Mouse (Mus musculus) liver, postnatal 0 days (tissue): Measurements from ENCODE around the gene Selenof. TPM values are rescaled to one million over a fixed set of nuclear protein-coding genes. Genes with fewer than 3 reads are reported as not detected.

Experiments used
- ATAC-seq: fragments of 200-750 bp; cut with Nextera tagmentation; 2 replicates; pipeline ENCODE4 v1.8.0; 2017; ENCODE audit warnings: mild to moderate bottlenecking, moderate library complexity
- DNase-seq: peaks from one replicate; pipeline ENCODE4 v3.0.0-alpha.2; 2016
- H3K27ac ChIP-seq: fragments of 300-500 bp; sonication (generic); 2 replicates; pipeline ENCODE4 v1.5.1; 2014; ENCODE audit warnings: antibody characterized with exemption, moderate library complexity, mild to moderate bottlenecking, low read depth
- H3K27me3 ChIP-seq: fragments of 300-500 bp; sonication (generic); 2 replicates; pipeline ENCODE4 v1.6.1; 2014; ENCODE audit warnings: low read length, control low read depth, mixed read lengths; ENCODE audit not compliant: insufficient read depth
- H3K36me3 ChIP-seq: fragments of 300-500 bp; sonication (generic); replicated peaks from 2 replicates; pipeline ENCODE4 v1.6.1; 2014; ENCODE audit warnings: mild to moderate bottlenecking, control low read depth, low read length, moderate library complexity, mixed read lengths; ENCODE audit not compliant: insufficient read depth
- H3K4me1 ChIP-seq: fragments of 300-500 bp; sonication (generic); 2 replicates; pipeline ENCODE4 v1.6.1; 2014; ENCODE audit warnings: antibody characterized with exemption, mild to moderate bottlenecking, control low read depth; ENCODE audit not compliant: insufficient read depth
- H3K4me2 ChIP-seq: fragments of 300-500 bp; sonication (generic); 2 replicates; pipeline ENCODE4 v1.6.1; 2014; ENCODE audit warnings: low read depth, mild to moderate bottlenecking, low read length, moderate library complexity, mixed read lengths
- H3K4me3 ChIP-seq: fragments of 300-500 bp; sonication (generic); 2 replicates; pipeline ENCODE4 v1.5.1; 2014; ENCODE audit warnings: low read depth, low read length
- H3K9ac ChIP-seq: fragments of 300-500 bp; sonication (generic); replicated peaks from 2 replicates; pipeline ENCODE4 v1.6.1; 2014; ENCODE audit warnings: mild to moderate bottlenecking, moderate library complexity
- H3K9me3 ChIP-seq: fragments of 300-500 bp; sonication (generic); 2 replicates; pipeline ENCODE4 v1.6.1; 2016; ENCODE audit warnings: mild to moderate bottlenecking, control low read depth, low read length, mixed read lengths
- CTCF ChIP-seq: sonication (generic); IDR thresholded peaks from 2 replicates; pipeline ENCODE4 v1.5.1; 2016; ENCODE audit warnings: antibody characterized with exemption, low read depth
- EP300 ChIP-seq: IDR thresholded peaks from 2 replicates; pipeline ENCODE4 v1.6.1; 2016; ENCODE audit warnings: antibody characterized with exemption, low read depth, mild to moderate bottlenecking
- WGBS: fragments of 180-500 bp; shearing (Covaris S2); extraction: QIAGEN DNeasy Blood & Tissue Kit; methylation state at CpG from one replicate; pipeline ENCODE4 v1.1.7; 2014; ENCODE audit not compliant: insufficient replicate concordance; 5-methylcytosine and 5-hydroxymethylcytosine counted together
- polyA plus RNA-seq: library from polyadenylated mRNA; unstranded; fragments of >200 nt; fragmentation: Nextera tagmentation; extraction: Ambion mirVana; gene quantifications from 2 replicates; pipeline ENCODE4 v1.2.1, GENCODE M21; 2015

Gene Selenof
- polyA plus RNA-seq, 1 experiment from 2014 or later = 284 TPM

DNA sequence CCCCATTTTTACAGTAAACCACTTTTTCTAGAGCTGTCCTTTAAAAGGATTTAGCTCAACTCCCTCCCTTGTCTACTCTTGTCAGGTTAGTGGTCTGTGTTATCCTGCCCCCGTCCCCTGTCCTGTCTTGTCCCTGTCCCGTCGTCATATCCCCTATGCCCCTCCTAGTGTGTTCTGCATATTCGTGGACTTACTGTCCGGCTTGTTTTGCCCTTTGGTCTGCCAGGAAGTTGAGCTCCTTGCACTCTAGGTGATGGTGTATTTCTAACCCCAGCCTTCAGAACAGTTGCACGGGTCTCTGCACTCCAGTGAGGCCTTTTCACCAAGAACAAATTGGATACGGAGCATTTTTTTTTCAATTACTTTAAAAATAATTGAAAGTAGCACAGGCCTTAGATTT lies 10.2 kb downstream of the Selenof start:
- Histone ChIP-seq H3K4me3 (no peak overlapping the region), H3K36me3 (peaks cover 18% of the 10 kb centered on the region), H3K9me3 (no peaks in the 10 kb centered on the region), H3K27me3 (no peaks in the 10 kb centered on the region), H3K4me1 (peaks cover 41% of the 10 kb centered on the region), H3K27ac (peak overlapping the region; percentile 73), H3K4me2 (peak overlapping the region; percentile 14; the same call in 1 of the 2 replicates), H3K9ac (no peak overlapping the region)
- no peak for TF ChIP-seq CTCF
- TF ChIP-seq EP300 = no peak
- ATAC-seq = 0 out of 2 replicates have a peak, but pooled peaks have one; percentile 11
- WGBS = 66% methylated on average over 7 of the region's 7 CpGs
- no peak for DNase-seq

DNA sequence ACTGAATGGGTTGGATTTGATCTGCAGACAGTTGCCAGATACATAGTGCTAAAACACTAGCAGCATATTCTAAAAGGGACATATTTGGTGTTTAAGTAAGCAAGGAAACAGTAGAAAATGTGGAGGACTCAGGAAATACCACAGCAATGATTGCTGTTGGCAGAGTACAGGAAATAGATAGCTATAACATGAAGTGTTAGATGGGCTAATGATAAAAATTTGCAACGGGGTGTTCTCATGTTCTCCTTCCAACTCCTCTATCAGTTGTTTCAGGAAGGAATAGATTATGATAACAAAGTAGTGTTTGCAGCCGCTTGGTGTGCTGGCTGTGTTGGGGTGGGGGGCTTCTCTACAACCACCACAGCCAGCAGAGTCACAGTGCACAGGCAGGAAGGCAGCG lies 11.7 kb downstream of the Selenof start:
- 48% methylated on average over 3 of the region's 3 CpGs for WGBS
- ATAC-seq (no peak), DNase-seq (no peak)
- Histone ChIP-seq H3K4me2 (no peak overlapping the region), H3K27me3 (no peaks in the 10 kb centered on the region), H3K9me3 (no peaks in the 10 kb centered on the region), H3K9ac (no peak overlapping the region), H3K36me3 (peaks cover 21% of the 10 kb centered on the region), H3K27ac (no peak overlapping the region; the same call in 1 of the 2 replicates), H3K4me3 (no peak overlapping the region), H3K4me1 (peaks cover 50% of the 10 kb centered on the region)
- TF ChIP-seq EP300 (no peak), CTCF (no peak)

DNA sequence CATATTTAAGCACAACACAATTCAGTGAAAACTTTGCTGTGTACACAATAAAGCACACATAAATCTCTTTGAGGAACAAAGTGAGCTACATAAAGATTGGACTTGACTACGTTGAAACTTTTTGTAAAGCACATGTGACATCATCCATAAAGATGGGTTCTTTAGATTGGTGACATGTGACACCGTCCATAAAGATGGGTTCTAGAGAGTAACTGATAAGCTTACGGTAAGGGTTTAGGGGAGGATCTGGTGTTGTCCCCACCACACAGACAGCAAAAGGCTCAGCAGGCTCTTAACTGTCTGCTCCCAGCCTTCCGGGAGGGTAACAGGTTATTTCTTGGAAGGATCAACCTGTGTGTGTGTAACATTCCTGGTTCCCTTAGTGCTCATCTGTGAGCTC lies 12.2 kb downstream of the Selenof start:
- DNase-seq = no peak
- Histone ChIP-seq H3K4me1 (peaks cover 51% of the 10 kb centered on the region), H3K9ac (no peak overlapping the region), H3K36me3 (peaks cover 25% of the 10 kb centered on the region), H3K4me2 (no peak overlapping the region), H3K4me3 (no peak overlapping the region), H3K9me3 (no peaks in the 10 kb centered on the region), H3K27me3 (no peaks in the 10 kb centered on the region), H3K27ac (no peak overlapping the region; the same call in 1 of the 2 replicates)
- 58% methylated on average over 4 of the region's 4 CpGs for WGBS
- ATAC-seq = no peak
- no peak for TF ChIP-seq CTCF
- TF ChIP-seq EP300 = no peak

DNA sequence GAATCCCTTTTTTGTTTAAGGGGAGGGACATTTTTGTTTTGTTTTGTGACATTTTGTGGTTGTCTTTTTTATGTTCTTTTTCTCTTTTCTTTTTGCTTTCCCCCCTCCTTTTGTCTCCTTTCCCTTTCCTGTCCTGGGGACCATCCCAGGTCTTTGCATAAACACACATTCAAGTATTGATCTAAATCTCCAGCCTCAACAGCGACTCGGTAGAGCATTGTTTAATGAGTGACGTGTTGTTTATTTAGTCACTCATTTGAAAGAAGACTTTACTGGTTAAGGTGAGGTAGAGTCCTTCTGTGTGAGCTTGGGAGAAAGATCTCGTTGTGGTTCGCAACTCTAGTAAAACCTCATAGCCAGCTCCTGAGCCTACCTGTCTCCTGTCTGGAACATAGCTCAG lies 13.7 kb downstream of the Selenof start:
- Histone ChIP-seq H3K9ac (no peak overlapping the region), H3K4me3 (no peak overlapping the region), H3K27me3 (no peaks in the 10 kb centered on the region), H3K27ac (peak overlapping the region; percentile 52), H3K9me3 (no peaks in the 10 kb centered on the region), H3K36me3 (peaks cover 22% of the 10 kb centered on the region), H3K4me2 (peak overlapping the region; percentile 44), H3K4me1 (peaks cover 45% of the 10 kb centered on the region)
- WGBS = 59% methylated on average over 5 of the region's 5 CpGs
- no peak for DNase-seq
- TF ChIP-seq EP300 (no peak), CTCF (no peak)
- peak; percentile 75 for ATAC-seq

DNA sequence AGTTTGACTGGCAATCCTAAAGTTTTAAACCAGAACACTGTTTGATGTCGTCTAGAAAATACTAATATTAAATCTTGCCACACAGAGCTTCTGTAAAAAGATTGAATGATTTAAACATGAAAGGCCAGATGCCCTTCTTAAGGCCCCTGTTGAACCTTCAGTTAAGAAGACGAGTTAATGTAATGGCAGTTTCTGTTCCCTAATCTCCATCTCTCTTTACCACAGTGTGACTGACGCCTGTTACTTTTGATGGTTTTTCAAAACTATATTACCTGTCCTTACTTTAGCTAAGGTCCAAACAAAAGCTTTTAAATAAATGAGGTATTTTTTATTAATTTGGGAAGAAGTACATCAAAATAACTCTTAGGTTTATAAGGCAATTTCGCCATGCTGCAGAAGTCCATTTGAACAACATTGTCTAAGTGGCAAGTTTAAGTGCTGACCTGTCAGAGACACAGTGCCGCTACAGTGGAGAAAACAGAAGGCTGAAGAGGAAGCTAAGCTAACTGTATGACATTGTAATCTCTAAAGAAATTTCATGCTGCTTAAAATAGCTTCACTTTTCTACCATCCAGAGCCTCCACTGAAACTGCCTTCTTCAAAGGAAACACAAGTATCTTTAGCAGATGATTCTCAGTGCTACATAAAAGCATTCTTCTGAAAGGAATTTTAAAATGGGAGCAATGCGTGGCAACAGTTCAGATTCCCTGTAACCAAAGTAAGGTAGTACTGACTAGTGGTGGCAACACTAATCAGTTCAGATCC lies 14.9 kb downstream of the Selenof start:
- 57% methylated on average over 6 of the region's 6 CpGs for WGBS
- TF ChIP-seq CTCF (no peak), EP300 (no peak)

DNA sequence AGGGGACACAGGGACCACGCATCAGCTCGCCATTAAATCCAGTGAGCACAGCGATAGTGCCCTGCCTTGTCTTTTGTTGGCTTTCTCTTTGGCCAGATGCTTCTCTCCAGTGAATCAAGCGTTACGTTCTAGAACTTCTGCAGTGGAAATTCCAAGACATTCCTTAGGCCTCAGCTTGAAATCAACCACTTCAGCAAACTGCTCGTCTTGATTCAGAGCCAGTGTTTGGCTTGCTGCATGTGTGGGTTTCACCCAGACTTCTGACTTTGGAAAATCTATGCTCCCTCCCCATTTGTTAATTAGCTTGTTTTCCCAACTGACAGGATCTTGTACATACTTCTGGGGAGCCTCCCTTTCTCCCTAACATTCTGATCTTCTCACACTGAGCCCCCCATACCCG lies 16.6 kb downstream of the Selenof start:
- DNase-seq (no peak), ATAC-seq (no peak)
- H3K27ac ChIP-seq = no peak overlapping the region
- H3K9me3 ChIP-seq = no peaks in the 10 kb centered on the region
- H3K9ac ChIP-seq = no peak overlapping the region
- no peak overlapping the region for H3K4me3 ChIP-seq
- 86% methylated on average over 7 of the region's 7 CpGs for WGBS
- no peak overlapping the region for H3K4me2 ChIP-seq
- H3K36me3 ChIP-seq = peaks cover 32% of the 10 kb centered on the region; the same call in 1 of the 2 replicates
- H3K4me1 ChIP-seq = peaks cover 40% of the 10 kb centered on the region
- TF ChIP-seq CTCF (no peak), EP300 (no peak)
- no peaks in the 10 kb centered on the region for H3K27me3 ChIP-seq

More for the DNA sequence above, 14.9 kb downstream of the Selenof start:
- Histone ChIP-seq H3K27ac (peak overlapping the region; percentile 52), H3K27me3 (no peaks in the 10 kb centered on the region), H3K4me1 (peaks cover 45% of the 10 kb centered on the region), H3K4me3 (no peak overlapping the region), H3K9me3 (no peaks in the 10 kb centered on the region), H3K36me3 (peaks cover 21% of the 10 kb centered on the region), H3K4me2 (peak overlapping the region; percentile 14; the same call in 1 of the 2 replicates), H3K9ac (no peak overlapping the region)
- no peak for ATAC-seq
- no peak for DNase-seq
